Mouse (Mus musculus): ENCODE results near the gene BC024978.

The BC024978 gene

DNA sequence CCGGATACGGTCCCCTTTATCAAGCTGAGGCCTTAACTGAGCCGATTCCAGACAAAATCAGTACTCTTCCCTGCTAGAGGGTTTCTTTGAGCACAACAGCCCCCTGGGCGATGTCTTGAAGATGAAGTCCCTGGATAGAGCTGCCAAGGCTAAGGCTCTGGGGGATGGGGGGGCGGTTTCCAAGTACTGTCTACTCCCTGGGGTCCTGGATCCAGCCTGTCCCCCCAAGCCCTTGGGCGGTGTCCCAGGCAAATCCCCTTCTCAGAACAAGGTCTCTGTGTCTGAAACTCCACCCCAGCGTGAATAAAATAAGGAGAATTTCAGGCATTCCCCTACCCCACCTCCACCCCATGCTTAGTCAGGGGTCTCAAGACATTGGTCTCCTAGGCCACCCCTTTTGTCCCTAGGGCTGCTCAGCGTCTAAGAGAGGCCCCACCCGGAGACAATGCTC is 63.7 kb downstream of the BC024978 start:
- no peak for DNase-seq (ENCODE audit: low read depth, low spot score)

- no peak for DNase-seq (ENCODE audit: low read depth, low spot score)
Observed at GRCm38 (mm10) chr7:27259771-27260170, 64.2 kb downstream of the BC024978 start.
